Mouse (Mus musculus): ENCODE measurements around the gene Sik3.

DNA sequence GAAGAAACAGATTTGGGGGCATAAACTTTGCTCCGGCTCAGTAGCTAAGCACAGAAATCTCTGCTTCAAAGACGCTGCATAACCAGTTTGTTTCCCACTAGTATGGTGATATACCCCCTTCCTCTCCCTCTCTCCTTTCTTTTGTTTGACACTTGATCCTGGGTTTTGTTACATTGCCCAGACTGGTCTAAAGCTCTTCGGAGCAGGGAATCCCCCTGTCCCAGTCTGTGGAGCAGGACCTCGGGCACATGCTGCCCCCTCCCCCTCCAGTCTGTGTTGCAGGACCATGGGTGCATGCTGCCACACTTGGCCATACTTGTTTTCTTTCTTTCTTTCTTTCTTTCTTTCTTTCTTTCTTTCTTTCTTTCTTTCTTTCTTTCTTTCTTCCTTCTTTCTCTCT is 77.4 kb downstream of the Sik3 start:
- no peak for TF ChIP-seq POLR2A (IDR thresholded peaks at IDR 0.05; ENCODE audit: low read depth, low read length)
- no peak for TF ChIP-seq CTCF (IDR thresholded peaks at IDR 0.05; ENCODE audit: extremely low read depth, insufficient read depth, insufficient read length, insufficient replicate concordance)

Data from spleen, adult 2 months (tissue).